20 mouse cellular contexts compared by ENCODE assay signal in genomic region chr11:104628566-104628965, GRCm38 (mm10). TPM values are rescaled to one million over a fixed set of nuclear protein-coding genes. Genes with fewer than 3 reads are reported as not detected.
"Had no signal": no experiment of that assay in that cellular context is flagged by ENCODE, and none has a peak within 500 bp of the region (broad histone marks: within the 10 kb centered on the region; RNA-seq: fewer than 3 reads in every experiment).

No protein-coding gene starts in this region.

- ATAC-seq: liver, postnatal 0 days; lung, postnatal 0 days; midbrain, embryonic 13.5 days; midbrain, embryonic 15.5 days had no signal

- DNase-seq: liver, postnatal 0 days; lung, adult 2 months; lung, postnatal 14 days; right cerebral cortex, postnatal 14 days; thymus, adult 2 months; thymus, postnatal 25 days; thymus, postnatal 4 days had no signal

- H3K4me2 ChIP-seq: liver, embryonic 15.5 days; lung, embryonic 15.5 days; midbrain, embryonic 11.5 days; midbrain, embryonic 13.5 days; midbrain, embryonic 15.5 days; neural tube, embryonic 12.5 days; stomach, embryonic 15.5 days had no signal

- H3K4me3 ChIP-seq: liver, embryonic 15.5 days; lung, embryonic 15.5 days; midbrain, embryonic 13.5 days; midbrain, embryonic 15.5 days; neural tube, embryonic 12.5 days; stomach, embryonic 15.5 days had no signal

- H3K4me1 ChIP-seq: midbrain, embryonic 15.5 days had no signal

- H3K9me3 ChIP-seq: liver, embryonic 15.5 days; lung, embryonic 15.5 days; midbrain, embryonic 13.5 days; midbrain, embryonic 15.5 days; neural tube, embryonic 12.5 days; stomach, embryonic 15.5 days had no signal

- H3K36me3 ChIP-seq: liver, embryonic 15.5 days; lung, embryonic 15.5 days; midbrain, embryonic 13.5 days; midbrain, embryonic 15.5 days; neural tube, embryonic 12.5 days; stomach, embryonic 15.5 days had no signal

- H3K27me3 ChIP-seq: liver, embryonic 15.5 days; lung, embryonic 15.5 days; midbrain, embryonic 13.5 days; midbrain, embryonic 15.5 days; neural tube, embryonic 12.5 days; stomach, embryonic 15.5 days had no signal

RNA-seq across cellular contexts. Expression of gene Gm11639, which starts 56.9 kb away (rescaled TPM):
- total RNA-seq: megakaryocyte progenitor cell, adult 5-6 weeks; monocyte, adult 5-6 weeks had no signal
- polyA plus RNA-seq: lung, adult 2 months; lung, embryonic 15.5 days; macrophage; midbrain, embryonic 11.5 days; midbrain, embryonic 13.5 days; spleen, adult 2 months; urinary bladder, adult 2 months had no signal
